Comparison of ENCODE assay signal across 25 mouse cellular contexts in the genomic region with DNA sequence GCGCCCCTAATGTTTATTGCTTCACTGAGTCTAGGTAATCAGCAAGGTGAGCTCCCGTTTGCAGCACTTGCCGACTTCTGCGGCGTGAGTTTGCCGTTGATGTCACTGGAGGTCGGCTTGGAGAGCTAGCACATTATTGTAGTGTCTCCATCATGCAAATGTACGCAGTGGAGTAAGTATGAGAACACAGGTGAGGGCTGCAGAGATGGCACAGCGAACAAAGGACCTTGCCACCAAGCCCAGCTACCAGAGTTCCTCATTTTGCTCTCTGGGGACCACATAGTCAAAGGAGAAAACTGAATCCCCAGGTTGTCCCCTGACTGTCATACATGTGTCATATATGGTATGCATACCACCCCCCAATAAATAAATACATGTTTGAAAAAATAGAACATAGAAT. TPM values are rescaled to one million over a fixed set of nuclear protein-coding genes. Genes with fewer than 3 reads are reported as not detected.
DNase-seq lines count a peak whose midpoint lies in the region; ATAC-seq lines count a peak whose summit lies in the region.
"Had no signal": no experiment of that assay in that cellular context is flagged by ENCODE, and none has a peak within 500 bp of the region (broad histone marks: within the 10 kb centered on the region; RNA-seq: fewer than 3 reads in every experiment).

No protein-coding gene starts in this region.

- no peaks in the 10 kb centered on the region for H3K27me3 ChIP-seq in splenic B cell, adult 2 months (ENCODE audit: control insufficient read depth, insufficient read depth, low read length, poor library complexity, severe bottlenecking)
- H3K27me3 ChIP-seq: embryonic facial prominence, embryonic 13.5 days; embryonic facial prominence, embryonic 15.5 days; forebrain, embryonic 12.5 days; Patski had no signal

- no peaks in the 10 kb centered on the region for H3K36me3 ChIP-seq in splenic B cell, adult 2 months (ENCODE audit: control insufficient read depth, insufficient read depth, low read length, poor library complexity, severe bottlenecking)
- H3K36me3 ChIP-seq: embryonic facial prominence, embryonic 13.5 days; embryonic facial prominence, embryonic 15.5 days; forebrain, embryonic 10.5 days; forebrain, embryonic 12.5 days had no signal

- 0 out of 2 replicates have a peak, but pooled peaks have one; percentile 31 for ATAC-seq in granulocyte monocyte progenitor cell, adult 5-6 weeks (replicated peaks; ENCODE audit: poor library complexity, severe bottlenecking)
- ATAC-seq: activated CD4-positive, CD25-positive, alpha-beta regulatory T cell, adult 4 months; forebrain, embryonic 14.5 days; forebrain, embryonic 16.5 days; Patski had no signal

- peak; percentile 35 to 49 for DNase-seq in spleen, adult 18-20 months
- DNase-seq in spleen, postnatal 14 days (ENCODE audit: low spot score in 2 of 2): no peak
- peak; percentile 76 to 77 for DNase-seq in spleen, postnatal 36 days (ENCODE audit: low spot score in 2 of 2)
- DNase-seq in spleen, postnatal 4 days (ENCODE audit: low spot score in 2 of 2): no peak
- peak; percentile 83 for DNase-seq in splenic B cell, adult 2 months (ENCODE audit: low read depth, low spot score)
- DNase-seq in kidney, postnatal 4 days: no peak
- no peak for DNase-seq in left cerebral cortex, adult 8-10 months (ENCODE audit: low spot score in 2 of 2)
- DNase-seq: adrenal gland, adult 8-10 months; adrenal gland, postnatal 14 days; adrenal gland, postnatal 36 days; cerebellum, adult 11-12 months; cerebellum, adult 8-10 months; cerebellum, adult 9-11 months; cerebellum, postnatal 14 days; cerebellum, postnatal 36 days; embryo, embryonic 11 days had no signal

RNA-seq across cellular contexts. Expression of a gene that starts 49.4 kb away (rescaled TPM):
- 277 and 304 TPM in 2 replicates for total RNA-seq in granulocyte monocyte progenitor cell, adult 5-6 weeks (2014; fragmentation: Nextera tagmentation)
- total RNA-seq in granulocyte monocyte progenitor cell, adult 5-6 weeks (2017): 345 and 391 TPM in 2 replicates
- total RNA-seq in left cerebral cortex, adult 8-10 months (2022): 100 to 1,000 TPM; 128 to 154 (median 142) TPM

Comparison
In these comparisons a context has a peak if more than half of its experiments do, and no peak if none do; other contexts are left out.
1. DNase-seq: peak in spleen, adult 18-20 months (2 of 2), spleen, postnatal 36 days (2 of 2) and splenic B cell, adult 2 months (single experiment); none in spleen, postnatal 14 days (0 of 2), spleen, postnatal 4 days (0 of 2), kidney, postnatal 4 days (0 of 2) and left cerebral cortex, adult 8-10 months (0 of 2).